Mouse (Mus musculus) CD8-positive naive resting alpha-beta T cell, adult 2 months (primary cell): ENCODE data around the gene Rps2.
"Not testable (repeated sequence)": the region's sequence is repeated elsewhere in the genome, so short reads cannot be mapped to it uniquely, and the experiment has no call there.

Source experiments
- DNase-seq, 2 experiments: peaks; one replicate each; pipeline ENCODE4 v3.0.0; 2022; ENCODE audit warnings: low read depth in 2 of 2, low spot score in 2 of 2

The Rps2 gene

DNA sequence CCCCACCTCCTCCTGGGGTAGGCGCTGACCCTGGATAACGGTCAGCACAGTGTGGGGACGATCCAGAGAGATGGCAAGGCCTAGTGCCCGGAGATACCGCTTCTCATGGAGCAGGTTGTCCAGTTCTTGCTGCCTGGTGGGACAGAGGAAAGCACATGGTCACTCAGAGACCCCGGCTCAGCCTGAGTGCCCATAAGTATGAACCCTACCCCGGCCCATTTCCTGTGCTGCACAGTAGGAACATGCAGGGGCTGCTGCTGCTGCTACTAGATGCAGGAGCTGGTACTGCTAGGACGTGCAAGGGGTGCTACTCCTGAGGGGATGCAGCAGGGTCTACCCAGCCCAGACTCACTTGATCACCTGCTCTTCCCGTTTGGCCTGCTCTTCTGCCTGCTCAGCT is 16.7 kb upstream of the Rps2 start:
- no peak for DNase-seq

DNA sequence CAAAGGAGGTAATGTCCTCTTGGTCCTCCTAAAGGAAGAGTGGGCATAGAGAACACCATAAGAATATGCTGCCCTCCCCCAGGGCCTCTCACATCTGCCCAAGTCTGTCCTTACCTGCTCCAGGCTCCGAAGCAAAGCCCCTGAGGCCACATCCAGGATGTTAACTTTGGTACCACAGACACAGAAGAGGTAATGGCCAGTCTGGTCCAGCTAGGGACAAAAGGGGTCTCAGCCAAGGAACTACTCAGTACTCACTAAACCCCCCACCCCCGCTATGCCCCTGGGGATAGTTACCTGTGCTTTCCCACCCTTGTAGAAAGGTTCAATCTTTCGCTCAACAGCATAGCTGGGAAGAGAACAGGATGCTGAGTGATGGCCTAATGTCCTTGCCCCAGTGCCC is 12.1 kb upstream of the Rps2 start:
- DNase-seq, result no peak

DNA sequence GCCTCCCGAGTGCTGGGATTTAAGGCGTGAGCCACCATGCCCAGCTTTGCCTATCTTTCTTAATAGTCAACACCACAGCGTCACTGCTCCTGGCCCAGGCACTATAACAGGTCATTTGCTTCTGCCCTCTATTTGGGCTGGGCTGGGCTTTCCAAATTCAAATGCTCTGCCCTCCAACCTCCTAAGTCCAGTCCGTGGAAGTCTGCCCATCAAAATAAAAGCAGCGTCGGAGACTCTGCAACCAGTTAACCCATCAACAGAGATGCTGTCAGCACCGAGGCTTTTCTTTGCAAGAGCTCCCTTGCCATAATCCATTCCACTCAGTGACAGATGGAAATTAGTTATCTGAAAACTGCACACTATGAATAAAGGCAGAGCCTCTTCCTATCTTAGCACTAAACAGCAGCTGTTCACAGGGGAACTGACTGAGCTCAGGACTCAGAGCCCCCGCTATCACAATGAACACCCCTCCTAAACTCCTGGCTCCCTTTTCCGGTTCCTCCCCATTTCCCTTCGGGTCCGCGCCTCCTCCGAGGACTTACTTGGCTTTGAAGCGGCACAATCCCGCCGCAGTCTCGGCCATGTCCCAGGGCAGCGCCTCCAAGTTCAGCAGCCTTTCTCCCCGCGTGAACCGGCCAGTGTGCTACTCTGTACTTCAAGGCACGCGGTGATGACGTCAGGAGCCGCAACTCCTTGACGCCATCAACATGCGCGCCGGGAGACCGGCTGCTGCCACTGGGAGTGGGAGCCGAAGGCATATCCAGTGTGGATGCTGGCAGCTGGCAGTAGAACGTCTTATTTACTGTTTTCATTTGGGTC is 10.7 kb upstream of the Rps2 start, which contains the start of gene Tbl3:
Tbl3 (minus strand) TSS at position 679 of the 819 bp plus-strand sequence.
- DNase-seq, result peak; percentile 85 to 90

DNA sequence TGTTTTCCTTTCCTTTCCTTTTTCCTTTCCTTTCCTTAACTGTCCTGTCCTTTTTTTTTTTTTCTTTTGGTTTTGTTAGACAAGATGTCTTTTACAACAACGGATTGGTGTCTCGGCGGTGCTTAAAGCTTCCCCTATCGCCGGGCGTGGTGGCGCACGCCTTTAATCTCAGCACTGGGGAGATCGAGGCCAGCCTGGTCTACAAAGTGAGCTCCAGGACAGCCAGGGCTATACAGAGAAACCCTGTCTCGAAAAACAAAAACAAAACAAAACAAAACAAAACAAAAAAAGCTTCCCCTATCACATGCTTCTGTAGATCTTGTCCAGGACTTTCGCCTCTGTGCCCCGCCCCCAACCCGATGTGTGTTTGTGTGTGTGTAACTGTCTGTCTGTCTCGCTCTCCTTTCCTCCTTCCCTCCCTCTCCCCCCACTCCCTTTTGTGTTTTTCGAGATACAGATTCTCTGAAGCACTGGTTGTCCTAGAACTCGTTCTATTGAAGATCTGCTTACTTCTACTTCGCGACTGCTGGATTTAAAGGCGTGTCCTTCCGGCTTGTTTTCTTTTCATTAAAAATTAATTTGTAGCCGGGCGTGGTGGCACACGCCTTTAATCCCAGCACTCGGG is 10.0 kb upstream of the Rps2 start:
- no peak for DNase-seq

DNA sequence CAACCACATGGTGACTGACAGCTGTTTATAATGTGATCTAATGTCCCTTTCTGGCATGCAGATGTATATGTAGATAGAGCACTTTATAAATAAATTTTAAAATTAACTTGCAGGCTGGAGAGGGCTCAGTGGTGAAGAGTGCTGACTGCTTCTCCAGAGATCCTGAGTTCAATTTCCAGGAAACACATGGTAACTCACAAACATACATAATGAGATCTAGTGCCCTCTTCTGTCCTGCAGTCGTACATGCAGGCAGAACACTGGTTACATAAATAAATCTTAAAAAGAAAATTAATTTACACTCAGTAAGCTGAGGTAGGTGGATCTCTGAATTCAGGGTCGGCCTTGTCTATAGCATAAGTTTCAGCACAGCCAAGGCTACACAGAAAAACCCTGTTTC is 9.3 kb upstream of the Rps2 start:
- DNase-seq, result no peak

GRCm38 (mm10) chr17:24715556-24715955 is 2.4 kb upstream of the Rps2 start:
- no peak for DNase-seq

- DNase-seq, result no peak
Observed at GRCm38 (mm10) chr17:24716166-24716682, 1.7 kb upstream of the Rps2 start.

DNA sequence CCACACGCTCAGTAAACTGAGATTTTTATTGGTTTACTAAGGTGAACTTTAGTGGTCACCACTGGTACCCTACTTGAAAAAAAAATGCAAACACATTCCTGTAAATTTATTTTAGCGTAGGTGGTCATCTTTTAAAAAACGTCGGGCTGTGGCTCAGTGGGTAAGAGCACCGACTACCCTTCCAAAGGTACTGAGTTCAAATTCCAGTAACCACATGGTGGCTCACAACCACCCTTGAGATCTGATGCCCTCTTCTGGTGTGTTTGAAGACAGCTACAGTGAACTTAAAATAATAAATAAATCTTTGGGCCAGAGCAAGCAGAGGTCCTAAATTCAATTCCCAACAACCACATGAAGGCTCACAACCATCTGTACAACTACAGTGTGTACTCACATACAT is 1.0 kb downstream of the Rps2 start:
- DNase-seq, result not testable (repeated sequence)

GRCm38 (mm10) chr17:24719494-24720222 is 1.7 kb downstream of the Rps2 start:
- DNase-seq, result peak; percentile 96 to 97

DNA sequence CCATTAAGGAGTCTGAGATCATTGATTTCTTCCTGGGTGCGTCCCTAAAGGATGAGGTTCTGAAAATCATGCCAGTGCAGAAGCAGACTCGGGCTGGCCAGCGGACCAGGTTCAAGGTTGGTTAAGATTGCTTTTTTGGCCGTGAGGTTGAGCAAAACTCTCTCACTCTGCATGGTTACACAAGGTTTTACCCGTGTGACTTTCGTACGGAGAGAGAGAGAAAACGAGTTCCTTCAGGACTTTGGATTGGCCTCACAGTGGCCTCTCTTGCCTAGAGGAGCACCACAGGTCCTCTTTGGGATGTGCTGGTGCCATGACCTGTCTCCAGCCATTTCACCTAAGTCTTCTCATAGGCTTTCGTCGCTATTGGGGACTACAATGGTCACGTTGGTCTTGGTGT is 2.7 kb downstream of the Rps2 start:
- not testable (repeated sequence) for DNase-seq

- not testable (repeated sequence) for DNase-seq
Observed at GRCm38 (mm10) chr17:24721383-24721955, 3.6 kb downstream of the Rps2 start.

DNA sequence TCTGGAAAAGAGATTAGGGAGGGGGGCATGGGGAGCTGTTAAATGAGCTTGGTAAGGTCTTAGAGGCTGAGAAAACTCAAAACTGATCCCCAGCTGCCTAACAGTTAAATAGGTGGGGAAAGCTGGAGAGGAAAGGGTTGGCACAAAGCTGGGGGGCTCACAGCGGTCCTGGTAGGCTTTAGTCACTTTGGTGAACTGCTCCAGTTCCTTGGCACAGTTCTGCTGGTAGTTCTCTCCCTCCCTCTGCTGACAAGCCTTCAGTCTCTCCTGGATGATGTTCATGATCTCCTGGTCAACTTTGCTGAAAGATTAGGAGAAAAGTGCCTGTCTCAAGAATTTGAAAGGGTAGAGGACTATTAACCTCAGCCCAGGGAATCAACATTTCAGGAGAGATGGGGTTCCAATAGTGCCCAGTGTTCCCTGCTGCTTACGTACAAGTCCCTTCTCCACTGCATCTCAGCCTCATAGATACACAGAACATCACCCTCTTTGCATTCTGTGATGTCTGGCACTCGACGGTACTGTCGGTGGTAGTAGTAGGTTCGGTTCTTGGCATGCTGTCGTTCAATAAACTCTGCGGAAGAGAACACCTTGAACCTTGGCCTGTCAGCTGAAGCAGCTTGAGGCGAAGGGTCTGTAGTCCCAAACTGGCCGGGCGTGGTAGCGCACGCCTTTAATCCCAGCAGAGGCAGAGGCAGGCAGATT is 4.5 kb downstream of the Rps2 start:
- no peak for DNase-seq

GRCm38 (mm10) chr17:24723122-24723880 is 5.4 kb downstream of the Rps2 start:
- DNase-seq, result no peak

DNA sequence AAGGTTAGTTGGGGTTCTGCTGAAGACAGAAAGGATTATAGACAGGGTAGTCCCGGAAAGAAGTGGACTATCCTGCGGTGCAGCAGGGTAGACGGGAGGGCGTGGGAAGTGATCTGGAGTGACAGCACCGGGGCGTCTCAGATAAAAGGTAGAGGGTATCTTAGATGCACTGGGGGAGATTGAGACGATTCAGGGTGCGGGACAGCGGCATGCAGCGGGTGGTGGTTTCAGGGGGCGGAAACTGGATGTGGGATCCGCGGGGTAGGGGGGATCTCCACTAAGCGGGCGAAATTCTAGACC is 5.9 kb downstream of the Rps2 start:
- no peak for DNase-seq

GRCm38 (mm10) chr17:24724184-24724583 is 6.3 kb downstream of the Rps2 start, which contains the start of gene Ndufb10:
TSS of gene Ndufb10 (minus strand) at chr17:24724478.
- DNase-seq, result peak; percentile 95 to 97

- DNase-seq, result no peak
Observed at GRCm38 (mm10) chr17:24725637-24726390, 7.9 kb downstream of the Rps2 start.

GRCm38 (mm10) chr17:24727618-24728017 is 9.7 kb downstream of the Rps2 start, which contains the start of gene Rpl3l:
TSS of gene Rpl3l (plus strand) at chr17:24727820.
- DNase-seq, result no peak

- no peak for DNase-seq
Observed at GRCm38 (mm10) chr17:24728184-24728583, 10.3 kb downstream of the Rps2 start.

- no peak for DNase-seq
Observed at GRCm38 (mm10) chr17:24729067-24729466, 11.2 kb downstream of the Rps2 start.
